18 mouse cellular contexts compared by ENCODE assay signal in genomic region chr10:94922848-94923247, GRCm38 (mm10). TPM values are rescaled to one million over a fixed set of nuclear protein-coding genes. Genes with fewer than 3 reads are reported as not detected.
DNase-seq lines count a peak whose midpoint lies in the region; ATAC-seq and TF ChIP-seq lines count a peak whose summit lies in the region.
"Had no signal": no experiment of that assay in that cellular context is flagged by ENCODE, and none has a peak within 500 bp of the region (broad histone marks: within the 10 kb centered on the region; RNA-seq: fewer than 3 reads in every experiment).

No protein-coding gene starts in this region.

- H3K4me3 ChIP-seq in heart, embryonic 10.5 days: no peak overlapping the region
- no peak overlapping the region for H3K4me3 ChIP-seq in hindbrain, embryonic 10.5 days
- no peak overlapping the region for H3K4me3 ChIP-seq in hindbrain, postnatal 0 days (ENCODE audit: low read length)
- no peak overlapping the region for H3K4me3 ChIP-seq in bone marrow macrophage, adult 2 months (ENCODE audit: insufficient read depth, low read length)
- no peak overlapping the region for H3K4me3 ChIP-seq in liver, embryonic 15.5 days (replicated peaks)
- no peak overlapping the region for H3K4me3 ChIP-seq in gastrocnemius, adult 2 months
- H3K4me3 ChIP-seq: embryonic facial prominence, embryonic 15.5 days; forebrain, embryonic 12.5 days; hindbrain, embryonic 12.5 days; limb, embryonic 15.5 days; midbrain, embryonic 12.5 days; myocyte had no signal

- no peak for DNase-seq in heart, embryonic 10.5 days (ENCODE audit: low spot score)
- DNase-seq in heart, postnatal 25 days (ENCODE audit: low spot score): no peak
- DNase-seq in hindbrain, embryonic 10.5 days (ENCODE audit: low spot score): no peak
- no peak for DNase-seq in hindbrain, postnatal 0 days (ENCODE audit: low spot score)
- no peak for DNase-seq in gastrocnemius, adult 2 months
- no peak for DNase-seq in right cerebral cortex, postnatal 10 days (ENCODE audit: low spot score in 2 of 2)
- DNase-seq: adrenal gland, postnatal 14 days; cerebellum, adult 9-11 months; gastrocnemius, postnatal 25 days; kidney, adult 9 months had no signal

- H3K9me3 ChIP-seq in heart, embryonic 10.5 days: no peaks in the 10 kb centered on the region
- H3K9me3 ChIP-seq in hindbrain, embryonic 10.5 days: no peaks in the 10 kb centered on the region
- no peaks in the 10 kb centered on the region for H3K9me3 ChIP-seq in hindbrain, postnatal 0 days (ENCODE audit: low read length)
- no peaks in the 10 kb centered on the region for H3K9me3 ChIP-seq in liver, embryonic 15.5 days (replicated peaks)
- H3K9me3 ChIP-seq: embryonic facial prominence, embryonic 15.5 days; forebrain, embryonic 12.5 days; hindbrain, embryonic 12.5 days; limb, embryonic 15.5 days; midbrain, embryonic 12.5 days had no signal

- no peaks in the 10 kb centered on the region for H3K27me3 ChIP-seq in heart, embryonic 10.5 days (ENCODE audit: insufficient read depth, poor library complexity, severe bottlenecking)
- no peaks in the 10 kb centered on the region for H3K27me3 ChIP-seq in hindbrain, embryonic 10.5 days (ENCODE audit: insufficient read depth, poor library complexity, severe bottlenecking)
- H3K27me3 ChIP-seq in hindbrain, postnatal 0 days (ENCODE audit: insufficient read depth, low read length): no peaks in the 10 kb centered on the region
- no peaks in the 10 kb centered on the region for H3K27me3 ChIP-seq in liver, embryonic 15.5 days
- H3K27me3 ChIP-seq: embryonic facial prominence, embryonic 15.5 days; forebrain, embryonic 12.5 days; hindbrain, embryonic 12.5 days; limb, embryonic 15.5 days; midbrain, embryonic 12.5 days had no signal

- peaks cover 48% of the 10 kb centered on the region for H3K4me1 ChIP-seq in heart, embryonic 10.5 days
- peaks cover 53% of the 10 kb centered on the region for H3K4me1 ChIP-seq in hindbrain, embryonic 10.5 days (replicated peaks)
- 0 out of 2 replicates have a peak, but pooled peaks cover 3% of the 10 kb centered on the region for H3K4me1 ChIP-seq in hindbrain, postnatal 0 days (ENCODE audit: insufficient read depth, low read length)
- peaks cover 82% of the 10 kb centered on the region for H3K4me1 ChIP-seq in bone marrow macrophage, adult 2 months (ENCODE audit: control insufficient read depth, insufficient read depth, low read length)
- peaks cover 85% of the 10 kb centered on the region for H3K4me1 ChIP-seq in liver, embryonic 15.5 days (replicated peaks)

- no peak overlapping the region for H3K9ac ChIP-seq in hindbrain, postnatal 0 days (replicated peaks; ENCODE audit: low read length)
- no peak overlapping the region; the same call in 1 of the 2 replicates for H3K9ac ChIP-seq in liver, embryonic 15.5 days
- H3K9ac ChIP-seq: embryonic facial prominence, embryonic 15.5 days; forebrain, embryonic 12.5 days; hindbrain, embryonic 12.5 days; limb, embryonic 15.5 days; midbrain, embryonic 12.5 days had no signal

- ATAC-seq in hindbrain, postnatal 0 days: no peak
- no peak for ATAC-seq in liver, embryonic 15.5 days (ENCODE audit: insufficient read depth)

- no peak for TF ChIP-seq POLR2A in bone marrow macrophage, adult 2 months (IDR thresholded peaks at IDR 0.05; ENCODE audit: borderline replicate concordance, low read depth, low read length)

- no peak for TF ChIP-seq CTCF in hindbrain, postnatal 0 days (IDR thresholded peaks at IDR 0.05; ENCODE audit: low read depth)
- TF ChIP-seq CTCF in bone marrow macrophage, adult 2 months (IDR thresholded peaks at IDR 0.05; ENCODE audit: low read depth, low read length): no peak
- no peak for TF ChIP-seq CTCF in gastrocnemius, adult 2 months (IDR thresholded peaks at IDR 0.05)

- intact Hi-C loops in heart, postnatal 25 days (cut with DNase I): no loop called here
- intact Hi-C loops in gastrocnemius, adult 2 months (cut with DNase I): no loop called here

- peak overlapping the region; percentile 47; the same call in 1 of the 2 replicates for H3K27ac ChIP-seq in heart, embryonic 10.5 days
- peak overlapping the region; percentile 41; the same call in 1 of the 2 replicates for H3K27ac ChIP-seq in hindbrain, embryonic 10.5 days
- H3K27ac ChIP-seq in hindbrain, postnatal 0 days: no peak overlapping the region
- H3K27ac ChIP-seq in bone marrow macrophage, adult 2 months (ENCODE audit: insufficient read depth, low read depth, low read length): peak overlapping the region; percentile 99
- H3K27ac ChIP-seq in liver, embryonic 15.5 days (replicated peaks): peak overlapping the region; percentile 81
- H3K27ac ChIP-seq in gastrocnemius, adult 2 months: no peak overlapping the region; the same call in 1 of the 2 replicates
- H3K27ac ChIP-seq: embryonic facial prominence, embryonic 15.5 days; forebrain, embryonic 12.5 days; hindbrain, embryonic 12.5 days; limb, embryonic 15.5 days; midbrain, embryonic 12.5 days had no signal

- H3K4me2 ChIP-seq in hindbrain, postnatal 0 days (ENCODE audit: low read depth, low read length): no peak overlapping the region
- H3K4me2 ChIP-seq in liver, embryonic 15.5 days: peak overlapping the region; percentile 57
- H3K4me2 ChIP-seq: embryonic facial prominence, embryonic 15.5 days; forebrain, embryonic 12.5 days; hindbrain, embryonic 12.5 days; limb, embryonic 15.5 days; midbrain, embryonic 12.5 days had no signal

- 0 out of 2 replicates have a peak, but pooled peaks cover 3% of the 10 kb centered on the region for H3K36me3 ChIP-seq in heart, embryonic 10.5 days
- peaks cover 6% of the 10 kb centered on the region; the same call in 1 of the 2 replicates for H3K36me3 ChIP-seq in hindbrain, embryonic 10.5 days
- peaks cover 11% of the 10 kb centered on the region; the same call in 1 of the 2 replicates for H3K36me3 ChIP-seq in hindbrain, postnatal 0 days (ENCODE audit: insufficient read depth, low read length)
- no peaks in the 10 kb centered on the region for H3K36me3 ChIP-seq in liver, embryonic 15.5 days (replicated peaks)
- H3K36me3 ChIP-seq: embryonic facial prominence, embryonic 15.5 days; hindbrain, embryonic 12.5 days; limb, embryonic 15.5 days had no signal

- 81% methylated on average over 12 of the region's 12 CpGs for WGBS in heart, embryonic 10.5 days
- WGBS in hindbrain, embryonic 10.5 days: 91% methylated on average over 12 of the region's 12 CpGs
- WGBS in hindbrain, postnatal 0 days: 71% methylated on average over 12 of the region's 12 CpGs
- 46% methylated on average over 12 of the region's 12 CpGs for WGBS in liver, embryonic 15.5 days (ENCODE audit: insufficient replicate concordance)

RNA-seq across cellular contexts. Expression of gene Plxnc1, which starts 21.8 kb away (rescaled TPM):
- 2.2 and 3.4 TPM in 2 replicates for polyA plus RNA-seq in heart, embryonic 10.5 days (2016; fragmentation: Nextera tagmentation; extraction: Ambion mirVana)
- total RNA-seq in heart, postnatal 25 days (2021): 1 to 10 TPM; 2.0 to 2.6 TPM
- 1.5 TPM in 2 replicates for polyA plus RNA-seq in hindbrain, embryonic 10.5 days (2016; fragmentation: Nextera tagmentation; extraction: Ambion mirVana)
- 54.2 and 54.5 TPM in 2 replicates for total RNA-seq in hindbrain, postnatal 0 days (2014; rRNA removed)
- 8.7 and 9.9 TPM in 2 replicates for polyA plus RNA-seq in hindbrain, postnatal 0 days (2015; fragmentation: Nextera tagmentation; extraction: Ambion mirVana)
- 76.7 and 82.8 TPM in 2 replicates for polyA plus RNA-seq in bone marrow macrophage, adult 2 months (2012; ENCODE audit: insufficient read depth, insufficient read length, missing spikeins)
- 2.1 and 2.2 TPM in 2 replicates for polyA plus RNA-seq in liver, embryonic 15.5 days (2015; fragmentation: Nextera tagmentation; extraction: Ambion mirVana)
- under 1 TPM; 0.33 to 0.59 TPM for total RNA-seq in gastrocnemius, adult 2 months (2021)
- polyA plus RNA-seq: myocyte had no signal

Comparison
In these comparisons a context has a peak if more than half of its experiments do, and no peak if none do; other contexts are left out.
1. H3K27ac ChIP-seq: peak in heart, embryonic 10.5 days (single experiment), hindbrain, embryonic 10.5 days (single experiment), bone marrow macrophage, adult 2 months (single experiment) and liver, embryonic 15.5 days (single experiment); none in hindbrain, postnatal 0 days (single experiment) and gastrocnemius, adult 2 months (single experiment).